Mouse (Mus musculus) testis, adult 2 months (tissue): ENCODE measurements around the gene Ank. TPM values are rescaled to one million over a fixed set of nuclear protein-coding genes. Genes with fewer than 3 reads are reported as not detected.

ENCODE experiments used
- H3K27ac ChIP-seq: fragments of 200-500 bp; 2 replicates; pipeline ENCODE4 v1.5.1; 2012; ENCODE audit warnings: low read depth, low read length; ENCODE audit not compliant: control insufficient read depth, insufficient read depth
- H3K27me3 ChIP-seq: fragments of 200-500 bp; 2 replicates; pipeline ENCODE4 v1.6.1; 2012; ENCODE audit warnings: mild to moderate bottlenecking, low read length, moderate library complexity; ENCODE audit not compliant: control insufficient read depth, insufficient read depth
- H3K36me3 ChIP-seq: fragments of 200-500 bp; 2 replicates; pipeline ENCODE4 v1.6.1; 2012; ENCODE audit warnings: mild to moderate bottlenecking, low read length; ENCODE audit not compliant: control insufficient read depth, insufficient read depth
- H3K4me1 ChIP-seq: fragments of 200-500 bp; 2 replicates; pipeline ENCODE4 v1.6.1; 2012; ENCODE audit warnings: low read length; ENCODE audit not compliant: control insufficient read depth, insufficient read depth
- H3K4me3 ChIP-seq: fragments of 200-500 bp; 2 replicates; pipeline ENCODE4 v1.5.1; 2012; ENCODE audit warnings: low read depth, mild to moderate bottlenecking, low read length, moderate library complexity, mixed read lengths; ENCODE audit not compliant: control insufficient read depth
- CTCF ChIP-seq: fragments of 200-500 bp; IDR thresholded peaks from 2 replicates; pipeline ENCODE4 v1.5.1; 2012; ENCODE audit warnings: low read depth, mild to moderate bottlenecking, inconsistent platforms, low read length, moderate library complexity; ENCODE audit not compliant: control insufficient read depth, insufficient read depth, insufficient replicate concordance
- POLR2A ChIP-seq: fragments of 200-500 bp; IDR thresholded peaks from 2 replicates; pipeline ENCODE4 v1.6.1; 2012; ENCODE audit warnings: low read depth, mild to moderate bottlenecking, inconsistent platforms, low read length, moderate library complexity; ENCODE audit not compliant: control insufficient read depth
- polyA plus RNA-seq: library from polyadenylated mRNA; depleted of rRNA; stranded (reverse); fragments of >200 nt; gene quantifications from 2 replicates; pipeline ENCODE4 v1.2.3, GENCODE M21; 2012

Gene Ank
- polyA plus RNA-seq, 1 experiment = 9.1 TPM

- Histone ChIP-seq H3K4me1 (peaks cover 2% of the 10 kb centered on the region; the same call in 1 of the 2 replicates), H3K27ac (no peak overlapping the region), H3K4me3 (no peak overlapping the region), H3K27me3 (no peaks in the 10 kb centered on the region), H3K36me3 (no peaks in the 10 kb centered on the region)
- TF ChIP-seq CTCF (no peak), POLR2A (no peak)
Observed at GRCm38 (mm10) chr15:27498078-27498477, 31.6 kb downstream of the Ank start.

GRCm38 (mm10) chr15:27500390-27500789 lies 33.9 kb downstream of the Ank start:
- TF ChIP-seq POLR2A (no peak), CTCF (no peak)

GRCm38 (mm10) chr15:27502338-27502737 lies 35.9 kb downstream of the Ank start:
- H3K36me3 ChIP-seq = no peaks in the 10 kb centered on the region
- no peaks in the 10 kb centered on the region for H3K27me3 ChIP-seq
- peak overlapping the region; percentile 52 for H3K27ac ChIP-seq
- TF ChIP-seq CTCF (no peak), POLR2A (no peak)
- H3K4me1 ChIP-seq = no peaks in the 10 kb centered on the region
- H3K4me3 ChIP-seq = no peak overlapping the region

More at GRCm38 (mm10) chr15:27500390-27500789, 33.9 kb downstream of the Ank start:
- Histone ChIP-seq H3K27ac (no peak overlapping the region), H3K27me3 (no peaks in the 10 kb centered on the region), H3K4me3 (no peak overlapping the region), H3K4me1 (no peaks in the 10 kb centered on the region), H3K36me3 (no peaks in the 10 kb centered on the region)

DNA sequence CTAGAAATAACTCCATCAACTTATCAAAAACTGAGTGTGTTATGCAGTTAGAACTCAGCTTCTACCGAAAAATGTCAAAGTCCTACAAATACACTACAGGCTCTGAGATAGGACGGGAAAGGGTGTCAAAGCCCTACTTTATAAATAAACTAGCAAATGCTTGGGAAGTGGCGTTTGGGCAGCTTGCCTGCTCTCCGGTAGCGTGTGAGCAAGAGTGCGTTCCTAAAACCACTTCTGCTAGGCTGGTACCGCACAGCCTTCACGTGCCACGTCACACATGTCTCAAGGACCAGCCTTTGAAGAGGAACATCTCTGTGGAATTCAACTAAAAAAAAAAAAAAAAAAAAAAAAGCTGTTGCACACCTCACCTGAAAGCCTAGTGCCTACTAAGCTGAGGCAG lies 36.7 kb downstream of the Ank start:
- Histone ChIP-seq H3K27me3 (no peaks in the 10 kb centered on the region), H3K27ac (no peak overlapping the region), H3K4me3 (no peak overlapping the region), H3K4me1 (no peaks in the 10 kb centered on the region), H3K36me3 (no peaks in the 10 kb centered on the region)
- TF ChIP-seq POLR2A (no peak), CTCF (no peak)

DNA sequence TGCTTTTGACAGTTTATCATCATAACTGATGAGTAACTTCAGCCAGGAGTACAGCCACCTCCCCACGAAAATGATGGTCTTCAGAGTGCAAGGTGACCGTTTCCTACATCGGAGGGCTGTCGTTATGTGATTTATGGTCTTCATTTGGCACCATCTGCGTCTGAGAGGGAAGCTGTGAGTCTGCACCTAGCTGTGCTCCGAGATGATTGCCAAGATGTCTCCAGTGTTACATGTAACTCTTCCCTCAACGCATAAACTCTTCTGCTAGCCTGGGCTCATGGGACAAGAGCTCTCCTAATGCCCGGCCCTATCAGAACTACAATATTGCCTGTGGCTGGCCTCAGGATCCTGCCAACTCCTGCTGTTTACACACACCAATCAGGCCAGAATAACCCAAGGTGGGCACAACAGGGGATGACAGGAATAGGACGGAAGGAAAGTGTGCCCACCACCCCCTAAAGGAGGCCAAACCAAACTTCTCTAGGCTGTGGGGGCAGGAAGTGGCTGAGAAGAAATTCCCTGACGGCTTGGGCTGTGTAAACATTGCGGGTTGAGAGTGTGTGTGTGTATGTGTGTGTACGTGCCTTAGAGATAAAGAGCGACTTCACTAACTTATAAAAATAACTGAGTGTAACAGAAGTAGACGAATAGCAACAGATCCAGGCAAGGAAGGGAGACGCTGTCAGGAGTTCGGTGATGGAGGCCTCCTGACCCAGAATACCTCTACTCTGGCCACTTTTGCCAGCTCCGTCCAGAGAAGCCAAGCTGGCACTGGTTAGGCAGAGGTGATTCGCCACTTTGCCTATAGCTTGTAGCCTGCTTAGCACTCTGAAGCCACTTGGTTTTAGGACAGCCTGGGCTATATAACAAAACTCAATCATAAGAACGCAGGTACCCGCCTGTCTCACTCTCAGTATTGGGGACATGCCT lies 37.6 kb downstream of the Ank start:
- Histone ChIP-seq H3K36me3 (no peaks in the 10 kb centered on the region), H3K27me3 (no peaks in the 10 kb centered on the region), H3K4me3 (no peak overlapping the region), H3K27ac (no peak overlapping the region), H3K4me1 (no peaks in the 10 kb centered on the region)
- no peak for TF ChIP-seq CTCF
- TF ChIP-seq POLR2A = no peak

GRCm38 (mm10) chr15:27506127-27506886 lies 39.8 kb downstream of the Ank start:
- TF ChIP-seq POLR2A (no peak), CTCF (no peak)
- Histone ChIP-seq H3K27ac (no peak overlapping the region), H3K4me3 (no peak overlapping the region), H3K4me1 (no peaks in the 10 kb centered on the region), H3K36me3 (no peaks in the 10 kb centered on the region), H3K27me3 (no peaks in the 10 kb centered on the region)

GRCm38 (mm10) chr15:27506893-27507596 lies 40.6 kb downstream of the Ank start:
- TF ChIP-seq CTCF (no peak), POLR2A (no peak)
- Histone ChIP-seq H3K27ac (peak overlapping the region; percentile 29; the same call in 1 of the 2 replicates), H3K27me3 (no peaks in the 10 kb centered on the region), H3K4me3 (no peak overlapping the region), H3K36me3 (no peaks in the 10 kb centered on the region), H3K4me1 (no peaks in the 10 kb centered on the region)
